Mouse (Mus musculus) embryonic facial prominence, embryonic 11.5 days (tissue): ENCODE data around the gene Gnas. TPM values are rescaled to one million over a fixed set of nuclear protein-coding genes. Genes with fewer than 3 reads are reported as not detected.
"Not testable (repeated sequence)": the region's sequence is repeated elsewhere in the genome, so short reads cannot be mapped to it uniquely, and the experiment has no call there.

Source experiments
- ATAC-seq: fragments of 200-750 bp; cut with Nextera tagmentation; replicated peaks from 2 replicates; pipeline ENCODE4 v1.8.0; 2017; ENCODE audit warnings: low read depth; ENCODE audit not compliant: insufficient number of reproducible peaks, low FRiP score, low TSS enrichment
- DNase-seq: peaks from one replicate; pipeline ENCODE4 v3.0.0-alpha.2; 2015; ENCODE audit warnings: low spot score
- H3K27ac ChIP-seq: fragments of 300-500 bp; sonication (generic); replicated peaks from 2 replicates; pipeline ENCODE4 v1.5.1; 2014; ENCODE audit warnings: mild to moderate bottlenecking, low read depth, low read length, control low read depth
- H3K27me3 ChIP-seq: fragments of 300-500 bp; sonication (generic); 2 replicates; pipeline ENCODE4 v1.6.1; 2014; ENCODE audit warnings: mild to moderate bottlenecking, low read length, moderate library complexity, mixed read lengths; ENCODE audit not compliant: control insufficient read depth, insufficient read depth
- H3K36me3 ChIP-seq: fragments of 300-500 bp; sonication (generic); replicated peaks from 2 replicates; pipeline ENCODE4 v1.6.1; 2014; ENCODE audit warnings: low read depth, mild to moderate bottlenecking, low read length, moderate library complexity, mixed read lengths; ENCODE audit not compliant: control insufficient read depth, insufficient read depth
- H3K4me1 ChIP-seq: fragments of 300-500 bp; sonication (generic); 2 replicates; pipeline ENCODE4 v1.6.1; 2014; ENCODE audit warnings: low read length, mixed read lengths; ENCODE audit not compliant: control insufficient read depth, insufficient read depth
- H3K4me2 ChIP-seq: fragments of 300-500 bp; sonication (generic); 2 replicates; pipeline ENCODE4 v1.6.1; 2014; ENCODE audit warnings: low read depth, mild to moderate bottlenecking, control low read depth, low read length, moderate library complexity
- H3K4me3 ChIP-seq: fragments of 300-500 bp; sonication (generic); 2 replicates; pipeline ENCODE4 v1.5.1; 2014; ENCODE audit warnings: low read depth, low read length, control low read depth
- H3K9ac ChIP-seq: fragments of 300-500 bp; sonication (generic); replicated peaks from 2 replicates; pipeline ENCODE4 v1.6.1; 2014; ENCODE audit warnings: mild to moderate bottlenecking, control low read depth, low read length
- H3K9me3 ChIP-seq: fragments of 300-500 bp; sonication (generic); replicated peaks from 2 replicates; pipeline ENCODE4 v1.6.1; 2016; ENCODE audit warnings: mild to moderate bottlenecking, low read length, inconsistent platforms, mixed read lengths; ENCODE audit not compliant: control insufficient read depth
- WGBS: fragments of 180-500 bp; shearing (Covaris S2); extraction: QIAGEN DNeasy Blood & Tissue Kit; methylation state at CpG from one replicate; pipeline ENCODE4 v1.1.7; 2014; 5-methylcytosine and 5-hydroxymethylcytosine counted together
- polyA plus RNA-seq: library from polyadenylated mRNA; unstranded; fragments of >200 nt; fragmentation: Nextera tagmentation; extraction: Ambion mirVana; gene quantifications from 2 replicates; pipeline ENCODE4 v1.2.1, GENCODE M21; 2014

Gene Gnas
- polyA plus RNA-seq, 1 experiment from 2014 or later, result 1,397 TPM

GRCm38 (mm10) chr2:174302526-174302925, 18.4 kb downstream of the Gnas start:
- H3K27ac ChIP-seq, result no peak overlapping the region
- H3K36me3 ChIP-seq, result no peaks in the 10 kb centered on the region
- no peak overlapping the region for H3K9ac ChIP-seq
- peaks cover 21% of the 10 kb centered on the region for H3K27me3 ChIP-seq
- 31% methylated on average over 6 of the region's 6 CpGs for WGBS
- peaks cover 27% of the 10 kb centered on the region for H3K9me3 ChIP-seq
- H3K4me1 ChIP-seq, result no peaks in the 10 kb centered on the region
- no peak for ATAC-seq
- no peak overlapping the region for H3K4me3 ChIP-seq
- DNase-seq, result no peak
- H3K4me2 ChIP-seq, result no peak overlapping the region

GRCm38 (mm10) chr2:174305646-174306045, 21.5 kb downstream of the Gnas start:
- Histone ChIP-seq H3K4me2 (no peak overlapping the region), H3K27me3 (no peaks in the 10 kb centered on the region), H3K9me3 (peaks cover 1% of the 10 kb centered on the region; the same call in 1 of the 2 replicates), H3K9ac (no peak overlapping the region), H3K36me3 (no peaks in the 10 kb centered on the region), H3K4me3 (no peak overlapping the region), H3K27ac (no peak overlapping the region), H3K4me1 (no peaks in the 10 kb centered on the region)
- no peak for ATAC-seq
- 4% methylated on average over 5 of the region's 5 CpGs for WGBS
- DNase-seq, result no peak

GRCm38 (mm10) chr2:174307903-174308302, 23.8 kb downstream of the Gnas start:
- Histone ChIP-seq H3K9ac (no peak overlapping the region), H3K36me3 (no peaks in the 10 kb centered on the region), H3K4me3 (no peak overlapping the region), H3K27me3 (no peaks in the 10 kb centered on the region), H3K4me2 (no peak overlapping the region), H3K27ac (no peak overlapping the region), H3K4me1 (no peaks in the 10 kb centered on the region), H3K9me3 (no peaks in the 10 kb centered on the region)
- WGBS, result 76% methylated on average over 3 of the region's 3 CpGs
- ATAC-seq, result no peak
- no peak for DNase-seq

GRCm38 (mm10) chr2:174310913-174311514, 26.9 kb downstream of the Gnas start:
- Histone ChIP-seq H3K27ac (no peak overlapping the region), H3K4me1 (no peaks in the 10 kb centered on the region), H3K9ac (no peak overlapping the region), H3K36me3 (no peaks in the 10 kb centered on the region), H3K4me2 (no peak overlapping the region), H3K9me3 (no peaks in the 10 kb centered on the region), H3K4me3 (no peak overlapping the region), H3K27me3 (no peaks in the 10 kb centered on the region)
- peak; percentile 58 for ATAC-seq
- 12% methylated on average over 7 of the region's 7 CpGs for WGBS
- peak; percentile 88 for DNase-seq

GRCm38 (mm10) chr2:174311613-174312012, 27.5 kb downstream of the Gnas start:
- H3K36me3 ChIP-seq, result no peaks in the 10 kb centered on the region
- no peak overlapping the region for H3K27ac ChIP-seq
- no peak overlapping the region for H3K4me3 ChIP-seq
- no peak for ATAC-seq
- 55% methylated on average over 1 of the region's 1 CpGs for WGBS
- DNase-seq, result no peak
- no peak overlapping the region for H3K9ac ChIP-seq
- H3K4me2 ChIP-seq, result no peak overlapping the region
- no peaks in the 10 kb centered on the region for H3K9me3 ChIP-seq
- H3K4me1 ChIP-seq, result no peaks in the 10 kb centered on the region
- H3K27me3 ChIP-seq, result no peaks in the 10 kb centered on the region

GRCm38 (mm10) chr2:174312118-174312647, 28.1 kb downstream of the Gnas start:
- no peaks in the 10 kb centered on the region for H3K36me3 ChIP-seq
- ATAC-seq (peak; percentile 70), DNase-seq (peak; percentile 82)
- 43% methylated on average over 4 of the region's 4 CpGs for WGBS
- no peaks in the 10 kb centered on the region for H3K9me3 ChIP-seq
- H3K9ac ChIP-seq, result no peak overlapping the region
- H3K4me2 ChIP-seq, result no peak overlapping the region
- H3K27ac ChIP-seq, result no peak overlapping the region
- no peaks in the 10 kb centered on the region for H3K4me1 ChIP-seq
- no peak overlapping the region for H3K4me3 ChIP-seq
- H3K27me3 ChIP-seq, result no peaks in the 10 kb centered on the region

GRCm38 (mm10) chr2:174312661-174313060, 28.5 kb downstream of the Gnas start:
- H3K9me3 ChIP-seq, result no peaks in the 10 kb centered on the region
- no peaks in the 10 kb centered on the region for H3K36me3 ChIP-seq
- H3K4me1 ChIP-seq, result no peaks in the 10 kb centered on the region
- no peaks in the 10 kb centered on the region for H3K27me3 ChIP-seq
- ATAC-seq, result peak; percentile 20; the same call in 1 of the 2 replicates
- 92% methylated on average over 2 of the region's 2 CpGs for WGBS
- DNase-seq, result no peak
- H3K4me3 ChIP-seq, result no peak overlapping the region
- no peak overlapping the region for H3K9ac ChIP-seq
- no peak overlapping the region for H3K4me2 ChIP-seq
- no peak overlapping the region for H3K27ac ChIP-seq

GRCm38 (mm10) chr2:174315445-174315844, 31.3 kb downstream of the Gnas start:
- not testable (repeated sequence) for H3K4me1 ChIP-seq, H3K36me3 ChIP-seq, H3K27me3 ChIP-seq, H3K9me3 ChIP-seq, ATAC-seq, H3K4me2 ChIP-seq, DNase-seq, H3K27ac ChIP-seq, H3K9ac ChIP-seq, H3K4me3 ChIP-seq
